Mouse (Mus musculus): Measurements from ENCODE around the gene Hpca.

Gene Hpca

DNA sequence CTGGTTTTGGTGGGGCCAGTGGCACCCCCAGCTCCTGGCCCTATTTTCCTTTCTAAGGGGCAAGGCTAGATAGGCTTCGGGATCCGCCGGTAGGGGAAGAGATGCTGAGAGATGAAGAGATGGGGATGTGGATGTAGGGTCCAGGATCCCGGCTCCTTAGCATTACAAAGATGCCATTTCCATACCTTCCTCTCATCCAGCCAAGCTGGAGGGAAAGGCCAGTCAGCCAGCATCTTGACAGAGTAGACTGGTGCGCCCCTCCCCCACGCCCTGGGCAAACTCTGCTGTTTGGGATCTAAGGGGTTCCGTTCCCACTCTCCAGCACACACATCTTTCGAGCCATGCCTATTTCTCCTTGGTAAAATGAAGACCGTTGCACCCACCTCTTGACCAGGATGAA is 15.8 kb downstream of the Hpca start:
- DNase-seq = no peak

DNA sequence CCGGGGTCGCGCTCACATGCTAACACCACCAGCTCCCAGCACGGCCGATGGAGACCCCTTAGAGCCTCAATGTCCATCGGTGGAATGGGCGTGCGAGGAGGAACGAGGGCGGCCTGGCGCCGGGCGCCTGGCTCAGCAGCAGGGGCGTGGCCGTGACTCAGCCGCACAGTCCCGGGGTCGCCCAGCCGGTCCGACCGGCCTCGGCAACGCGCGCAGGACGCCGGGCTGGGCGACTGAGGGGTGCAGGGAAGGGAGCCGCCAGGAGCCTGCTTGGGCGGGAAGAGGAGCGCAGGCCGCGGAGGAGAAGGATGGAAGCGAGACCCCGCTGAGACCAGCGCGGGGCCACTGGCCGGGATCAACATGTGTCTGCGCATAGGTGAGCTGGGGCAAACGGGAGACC is 16.5 kb downstream of the Hpca start, which contains the start of gene Tmem54:
Gene Tmem54, plus strand, starts transcription at position 193 of the 400 bp plus-strand sequence.
- DNase-seq = no peak

DNA sequence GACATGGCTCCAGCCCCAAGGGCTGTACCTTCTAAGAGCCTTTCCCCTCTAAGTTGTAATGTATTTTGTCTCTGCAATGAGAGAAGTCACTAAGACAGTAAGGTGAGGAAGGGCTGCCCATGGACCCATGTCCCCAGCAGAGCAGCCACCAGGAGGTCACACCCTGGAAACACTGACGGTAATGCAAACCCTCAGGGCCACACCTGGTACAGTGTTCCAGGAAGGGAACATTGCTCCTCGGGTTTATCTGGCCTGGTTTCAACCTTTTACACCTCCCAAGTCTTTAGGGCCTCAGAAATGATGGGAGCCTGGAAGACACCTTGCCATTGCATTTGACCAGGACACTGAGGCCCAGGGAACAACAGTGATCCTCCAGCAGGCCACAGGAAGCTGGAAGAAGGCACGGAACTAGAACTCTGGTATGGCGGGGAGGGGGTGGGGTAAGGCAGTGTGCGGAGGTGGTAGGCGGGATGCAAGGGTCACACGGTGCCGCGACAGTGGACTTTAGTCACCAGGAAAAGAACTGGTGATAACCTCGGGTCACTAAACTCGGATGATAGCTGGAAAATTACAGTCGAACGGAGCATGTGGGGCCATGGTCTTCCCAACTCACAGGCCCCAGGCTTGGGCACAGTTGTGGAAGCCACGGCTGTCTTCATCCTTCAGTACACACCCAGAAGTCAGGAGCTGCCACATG is 19.6 kb downstream of the Hpca start:
- no peak for DNase-seq

DNA sequence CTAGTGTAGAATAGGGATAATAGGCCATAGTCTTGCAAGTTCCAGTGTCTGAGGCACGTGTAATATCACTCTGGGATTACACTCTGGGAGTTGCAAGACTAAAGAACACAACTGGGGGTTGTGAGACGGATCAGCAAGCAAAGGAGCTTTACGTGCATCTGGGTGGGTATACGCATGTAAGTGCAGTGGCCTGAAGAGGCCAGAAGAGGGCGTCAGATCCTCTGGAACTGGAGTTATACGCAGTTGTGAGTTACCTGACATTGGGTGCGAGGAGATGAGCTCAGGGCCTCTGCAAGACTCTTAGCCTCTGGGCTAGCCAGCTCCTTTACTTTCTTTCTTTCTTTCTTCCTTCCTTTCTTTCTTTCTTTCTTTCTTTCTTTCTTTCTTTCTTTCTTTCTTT is 24.8 kb downstream of the Hpca start:
- no peak for DNase-seq

DNA sequence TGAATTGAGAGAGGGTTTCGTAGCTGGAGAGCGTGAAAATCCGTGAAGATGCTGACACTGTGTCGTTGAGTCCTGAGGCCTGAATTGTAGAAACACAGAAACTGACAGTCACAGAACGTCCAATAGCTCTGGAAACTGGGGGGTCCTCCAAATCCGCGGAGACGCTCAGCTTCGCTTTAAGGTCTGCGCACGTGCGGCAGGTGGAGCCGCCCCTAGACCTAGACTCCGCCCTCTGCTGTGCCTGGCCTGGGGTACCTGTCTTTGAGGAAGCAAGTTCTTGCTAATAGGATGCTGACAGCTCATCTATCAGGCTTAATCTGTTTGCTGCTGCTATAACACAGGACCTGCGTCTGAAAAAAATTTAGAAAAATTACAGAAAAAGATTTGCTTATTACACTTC is 26.6 kb downstream of the Hpca start:
- no peak for DNase-seq

DNA sequence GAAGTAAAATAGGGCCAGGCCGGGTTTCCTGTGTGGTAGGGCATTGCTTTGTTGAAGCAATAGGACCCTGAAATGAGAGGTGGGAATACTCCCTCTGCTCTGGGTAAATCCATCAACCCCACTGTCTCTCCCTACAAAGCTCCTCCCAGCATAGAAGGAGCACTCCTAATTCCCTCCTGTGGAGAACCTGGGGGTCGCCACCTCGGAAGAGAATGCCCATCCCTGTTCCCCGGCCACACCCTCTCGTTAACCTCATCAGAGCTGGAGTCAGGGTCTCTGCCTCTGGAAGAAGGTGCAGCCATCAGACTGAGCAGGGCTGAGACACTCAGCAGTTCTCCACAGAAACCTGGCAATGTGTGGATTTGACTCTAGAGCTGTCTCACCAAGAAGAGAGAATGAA is 34.0 kb downstream of the Hpca start:
- DNase-seq = no peak

DNA sequence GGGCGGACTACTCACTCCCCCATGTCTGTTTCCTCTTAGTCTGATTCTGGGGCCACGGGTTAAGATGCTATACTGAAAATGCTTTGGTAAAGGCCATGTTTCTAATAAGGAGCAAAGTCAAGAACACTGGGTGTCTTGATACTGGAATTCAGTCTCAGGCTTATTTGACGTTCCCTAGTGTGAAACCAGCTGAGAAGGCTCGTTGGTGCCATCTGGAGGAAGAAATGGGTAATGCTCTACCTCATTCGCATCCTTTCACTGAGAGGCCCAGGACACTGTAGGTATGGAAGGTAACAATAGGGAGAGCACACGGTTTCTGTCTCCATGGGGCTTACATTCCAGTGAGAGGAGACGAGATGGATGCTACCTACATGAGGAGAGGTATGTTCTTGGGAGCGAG is 35.8 kb downstream of the Hpca start:
- peak; percentile 38 for DNase-seq

DNA sequence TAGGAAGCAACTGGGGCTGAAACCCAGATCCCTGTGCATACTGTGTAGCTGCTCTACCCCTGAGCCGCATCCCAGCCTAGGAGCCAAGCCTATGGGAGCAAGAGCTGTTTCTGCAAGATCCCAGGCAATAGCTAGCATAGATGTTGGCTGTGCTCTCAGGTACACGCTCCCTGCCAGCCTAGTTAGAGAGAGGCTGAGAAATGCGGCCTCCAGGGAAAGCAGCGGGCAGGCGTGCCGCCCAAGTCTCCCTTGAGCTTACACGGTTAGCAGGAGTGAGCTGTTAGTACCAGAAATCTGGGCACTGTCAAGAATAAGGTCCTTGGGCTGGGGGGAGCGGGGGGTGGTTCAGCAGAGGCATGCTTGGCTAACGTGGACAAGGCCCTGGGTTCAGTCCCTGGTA is 36.9 kb downstream of the Hpca start:
- no peak for DNase-seq

DNA sequence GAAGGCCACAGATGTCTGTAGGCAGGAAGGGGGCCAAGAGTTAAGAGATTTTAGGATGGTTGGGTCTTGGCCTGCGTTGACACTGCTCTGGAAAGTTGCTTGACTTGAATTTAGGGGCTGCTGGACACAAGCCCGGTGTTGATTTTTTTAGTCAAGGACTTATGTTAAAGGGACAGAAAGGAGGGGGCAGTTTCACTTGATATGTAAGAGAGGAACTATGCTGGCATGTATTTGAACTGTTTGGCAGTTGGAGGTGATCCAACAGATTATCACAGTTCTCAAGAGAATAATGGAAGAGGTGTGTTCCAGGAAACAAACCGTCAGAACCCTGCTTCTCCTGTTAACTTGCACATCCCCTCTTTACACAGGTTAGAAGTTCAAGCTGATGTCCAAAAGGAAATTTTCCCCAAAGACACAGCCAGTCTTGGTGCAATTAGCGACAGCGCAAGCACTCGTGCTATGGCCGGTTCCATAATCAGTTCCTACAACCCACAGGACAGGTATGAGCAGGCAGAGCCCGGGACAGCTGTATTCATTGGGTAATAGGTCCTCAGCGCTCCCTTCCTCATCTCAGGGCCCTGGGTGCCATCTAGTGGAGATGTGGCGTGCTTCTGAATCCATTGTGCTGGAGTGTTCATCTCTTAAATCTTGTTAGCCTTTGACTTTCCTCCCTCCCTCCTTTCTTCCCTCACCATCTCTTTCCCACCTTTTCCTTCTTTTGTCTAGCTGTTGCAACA is 39.3 kb downstream of the Hpca start:
- peak; percentile 68 for DNase-seq

DNA sequence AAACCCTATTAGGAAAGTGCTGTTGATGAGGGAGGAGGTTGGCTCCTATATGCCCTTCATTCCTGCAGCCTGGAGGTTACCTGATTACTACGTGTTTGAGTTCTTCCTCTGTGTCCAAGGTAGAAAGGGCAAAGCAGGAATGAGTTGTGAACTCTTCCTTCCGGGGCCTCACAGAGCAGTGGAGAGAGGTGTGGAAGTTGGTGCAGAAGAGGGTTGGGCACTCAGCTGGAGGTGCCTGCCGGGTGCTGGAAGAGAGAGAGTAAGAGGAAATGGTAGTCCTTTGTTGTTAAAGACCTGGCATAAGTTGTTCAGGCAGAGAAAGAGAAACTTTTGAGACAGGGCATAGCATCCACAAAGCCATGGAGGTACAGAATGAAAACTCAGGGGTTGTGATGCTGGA is 39.9 kb downstream of the Hpca start:
- DNase-seq = no peak

DNA sequence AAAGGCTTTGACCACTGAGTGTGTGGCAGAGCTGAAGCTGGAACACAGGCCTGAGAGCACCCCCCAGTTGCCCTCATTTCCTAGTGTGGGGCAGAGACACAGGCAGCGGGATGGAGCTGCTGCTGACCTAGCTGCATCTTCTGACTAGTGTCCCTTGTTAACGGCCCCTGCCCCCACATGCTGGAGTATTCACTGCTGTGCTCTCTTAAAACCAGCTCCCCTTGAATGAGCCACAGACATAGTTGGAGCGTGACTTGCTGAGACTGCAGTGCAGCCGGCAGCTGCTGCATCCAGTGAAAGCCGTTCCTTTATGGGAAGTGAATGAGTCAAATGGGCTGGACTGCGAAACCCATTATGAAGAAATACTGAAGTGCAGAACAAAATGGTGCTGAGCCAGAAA is 40.3 kb downstream of the Hpca start:
- DNase-seq = no peak

DNA sequence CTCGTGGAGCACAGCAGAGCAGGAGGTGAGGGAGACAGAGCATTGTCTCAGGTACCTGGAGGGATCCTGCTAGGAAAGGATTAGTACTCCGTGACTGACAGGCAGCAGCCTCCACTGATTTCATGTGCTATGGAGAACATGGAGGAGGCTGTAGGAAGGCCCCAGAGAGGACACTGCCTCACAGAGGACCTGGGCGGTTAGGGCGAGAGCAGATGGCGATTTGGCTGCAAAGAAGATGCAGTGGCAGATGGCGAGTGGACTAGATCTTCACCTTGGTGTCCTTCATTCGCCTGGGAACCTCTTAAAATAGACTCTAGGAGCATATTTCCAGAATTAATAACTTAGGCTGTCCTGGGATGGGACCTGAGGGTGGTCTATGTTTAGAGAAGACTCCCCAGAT is 40.8 kb downstream of the Hpca start:
- DNase-seq = no peak

DNA sequence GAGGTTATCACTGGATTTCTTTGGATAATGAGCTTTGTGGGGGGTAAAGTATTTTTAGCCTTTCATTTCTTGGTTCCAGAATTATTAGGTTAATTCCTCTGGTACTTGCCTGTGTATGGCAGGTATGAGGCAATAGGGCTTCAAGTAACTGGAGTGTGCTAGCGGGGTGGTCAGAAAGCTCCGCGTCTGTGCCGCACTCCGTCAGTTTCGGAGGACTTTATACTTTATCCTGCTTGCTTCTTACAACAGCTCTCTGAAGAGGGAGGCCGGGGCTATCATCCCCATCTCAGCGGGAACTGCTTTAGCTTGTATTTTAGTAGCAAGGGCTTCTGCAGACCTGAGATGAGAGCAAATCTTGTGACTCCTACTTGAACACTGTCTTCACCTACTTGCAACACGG is 42.7 kb downstream of the Hpca start:
- no peak for DNase-seq

DNA sequence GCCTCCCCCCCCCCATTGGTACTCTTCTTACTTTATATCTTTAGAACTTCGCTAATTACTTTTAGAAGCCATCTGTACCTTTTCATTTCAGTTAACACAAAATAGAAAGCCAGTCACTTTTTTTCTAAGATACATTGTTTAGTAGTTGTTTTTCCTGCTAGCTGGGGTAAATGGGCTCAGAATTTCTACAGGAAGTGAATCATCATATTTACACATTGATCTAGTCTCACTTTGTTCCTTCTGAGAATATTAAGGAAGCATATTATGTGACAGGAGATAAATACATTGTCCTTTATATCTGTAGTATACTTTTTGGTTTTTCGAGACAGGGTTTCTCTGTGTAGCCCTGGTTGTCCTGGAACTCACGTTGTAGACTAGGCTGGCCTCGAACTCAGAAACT is 53.0 kb downstream of the Hpca start:
- no peak for DNase-seq

DNA sequence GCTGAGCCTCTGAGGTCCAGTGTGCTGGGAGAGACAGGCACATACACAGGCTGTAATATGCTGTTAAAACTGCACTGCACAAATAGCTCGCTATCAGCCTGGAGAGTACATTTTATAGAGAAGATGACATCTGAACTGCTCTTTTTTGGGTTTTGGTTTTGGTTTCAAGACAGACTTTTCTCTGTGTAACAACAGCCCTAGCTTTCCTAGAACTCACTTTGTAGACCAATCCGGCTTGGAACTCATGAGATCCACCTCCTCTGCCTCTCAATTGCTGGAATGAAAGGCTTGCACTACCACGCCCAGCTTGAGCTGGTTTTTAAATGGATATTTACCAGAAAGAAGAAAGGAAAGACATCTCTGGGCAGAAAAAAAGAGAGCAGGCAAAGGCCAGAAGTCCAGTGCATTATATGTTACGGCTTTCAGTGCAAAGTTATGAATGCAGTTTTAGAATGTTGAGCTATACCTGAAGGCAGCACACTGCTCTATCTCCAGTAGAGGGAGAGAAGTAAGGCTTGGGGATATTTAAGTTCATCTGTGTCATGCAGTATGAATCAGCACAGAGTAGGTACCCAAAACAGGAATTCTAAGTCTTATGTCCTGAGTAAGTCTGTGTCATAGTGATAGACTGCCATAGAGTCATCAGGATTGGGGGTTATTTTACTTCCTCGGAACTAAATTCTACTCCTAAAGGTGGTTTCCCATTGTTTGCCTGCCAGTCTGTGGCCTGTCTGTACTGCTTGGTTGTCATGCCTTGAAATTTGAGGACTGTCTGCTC is 54.0 kb downstream of the Hpca start:
- no peak for DNase-seq

DNA sequence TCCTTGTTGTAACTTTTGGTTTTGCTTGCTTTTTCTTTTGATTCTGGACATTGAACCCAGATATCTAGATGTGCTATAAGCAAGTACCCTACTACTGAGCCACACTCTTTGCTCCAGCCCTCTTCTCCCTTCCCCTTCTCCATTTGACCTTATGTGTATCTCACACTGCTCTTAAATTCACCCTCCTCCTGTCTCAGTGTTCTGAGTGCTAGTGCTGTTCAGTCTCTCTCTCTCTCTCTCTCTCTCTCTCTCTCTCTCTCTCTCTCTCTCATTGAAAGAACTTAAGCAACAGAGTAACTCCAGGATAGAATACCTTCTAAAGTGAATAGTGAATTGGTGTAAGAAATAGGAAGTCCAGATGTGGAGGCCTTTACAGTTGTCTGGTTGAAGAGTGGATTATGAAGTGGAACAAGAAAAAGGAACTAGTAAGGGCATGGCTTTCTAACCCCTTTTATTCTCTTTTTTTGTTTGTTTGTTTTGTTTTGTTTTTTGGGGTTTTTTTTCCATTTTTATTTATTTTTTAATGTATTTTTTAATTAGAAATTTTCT is 56.1 kb downstream of the Hpca start:
- no peak for DNase-seq

DNA sequence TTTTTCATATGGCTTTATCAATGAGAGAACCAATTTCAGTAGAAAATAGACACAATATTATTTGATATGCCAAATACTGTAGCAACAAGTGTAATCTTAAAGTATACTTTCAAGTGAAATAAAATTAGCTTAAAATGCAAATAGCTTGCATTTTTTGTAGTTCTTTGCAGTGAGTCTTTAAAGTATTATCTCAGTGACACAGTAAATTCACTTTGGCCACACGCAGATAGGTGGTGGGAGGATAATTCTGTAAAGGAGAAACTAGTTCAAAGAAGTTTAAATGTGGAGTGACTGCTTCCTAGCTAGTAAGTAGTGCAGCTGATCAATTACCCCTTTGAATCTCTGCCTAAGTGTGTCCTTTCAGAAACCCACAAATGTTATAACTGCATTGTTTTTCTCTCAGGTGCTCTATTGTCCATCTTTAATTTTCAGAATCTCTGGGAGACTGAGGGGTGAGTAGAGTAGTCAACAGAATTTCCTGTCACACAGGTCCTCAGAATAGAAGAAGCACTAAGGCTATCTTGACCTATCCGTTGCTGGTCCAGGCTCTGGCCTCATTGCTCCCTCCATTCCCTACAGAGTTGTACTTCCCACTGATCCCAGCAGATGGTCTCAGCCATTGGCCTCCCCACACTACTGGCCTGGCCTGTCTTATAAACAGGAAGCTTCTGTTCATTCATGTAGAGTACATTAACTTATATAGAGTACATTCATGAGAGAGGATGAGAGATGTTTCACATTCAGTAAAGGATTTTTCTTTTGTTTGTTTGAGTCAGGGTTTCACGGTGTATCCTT is 59.4 kb downstream of the Hpca start:
- no peak for DNase-seq
